In the genomic region with DNA sequence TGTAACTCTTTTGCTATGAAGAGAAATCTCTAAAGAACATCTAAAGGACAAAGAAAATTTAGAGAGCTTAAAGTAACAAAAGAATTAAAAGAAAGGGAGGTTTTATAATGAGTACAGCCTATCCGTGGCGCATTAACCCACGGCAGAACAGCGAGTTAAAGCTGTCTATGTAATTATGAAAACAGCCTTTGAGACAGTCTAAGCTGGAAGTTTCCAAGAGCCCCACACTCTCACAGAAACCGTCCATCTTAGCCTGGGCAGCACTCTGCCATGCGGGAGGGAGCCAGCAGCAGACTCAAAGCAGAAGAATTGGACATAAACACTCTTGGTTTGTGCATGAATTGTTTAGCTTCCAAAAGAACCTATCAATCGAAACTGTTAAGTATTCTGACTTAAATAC, we compare ENCODE assay signal across 11 mouse cellular contexts.
DNase-seq lines count a peak whose midpoint lies in the region; ATAC-seq and TF ChIP-seq lines count a peak whose summit lies in the region.
"Had no signal": no experiment of that assay in that cellular context is flagged by ENCODE, and none has a peak within 500 bp of the region (broad histone marks: within the 10 kb centered on the region; RNA-seq: fewer than 3 reads in every experiment).

No protein-coding gene starts in this region.

- H3K9me3 ChIP-seq in heart, embryonic 12.5 days (replicated peaks), result no peaks in the 10 kb centered on the region
- no peaks in the 10 kb centered on the region for H3K9me3 ChIP-seq in kidney, postnatal 0 days (replicated peaks; ENCODE audit: low read length)
- no peaks in the 10 kb centered on the region for H3K9me3 ChIP-seq in intestine, embryonic 15.5 days
- H3K9me3 ChIP-seq: hindbrain, embryonic 13.5 days had no signal

- H3K27ac ChIP-seq in heart, embryonic 12.5 days (ENCODE audit: poor library complexity, severe bottlenecking), result peak overlapping the region; percentile 29; the same call in 1 of the 2 replicates
- H3K27ac ChIP-seq in kidney, postnatal 0 days, result peak overlapping the region; percentile 50; the same call in 1 of the 2 replicates
- H3K27ac ChIP-seq in intestine, embryonic 15.5 days, result 0 out of 2 replicates have a peak overlapping the region, but pooled peaks have one; percentile 57
- H3K27ac ChIP-seq: hindbrain, embryonic 13.5 days had no signal

- H3K27me3 ChIP-seq in heart, embryonic 12.5 days (replicated peaks), result no peaks in the 10 kb centered on the region
- no peaks in the 10 kb centered on the region for H3K27me3 ChIP-seq in kidney, postnatal 0 days (ENCODE audit: insufficient read depth, low read length)
- H3K27me3 ChIP-seq in intestine, embryonic 15.5 days (replicated peaks), result no peaks in the 10 kb centered on the region
- H3K27me3 ChIP-seq: hindbrain, embryonic 13.5 days had no signal

- TF ChIP-seq POLR2A in brain, embryonic 14.5 days (IDR thresholded peaks at IDR 0.05; ENCODE audit: borderline replicate concordance, extremely low read depth, insufficient read depth, insufficient read length, poor library complexity, severe bottlenecking), result no peak

- WGBS in heart, embryonic 12.5 days, result 78% methylated on average over 7 of the region's 7 CpGs
- 56% methylated on average over 7 of the region's 7 CpGs for WGBS in kidney, postnatal 0 days
- WGBS in intestine, embryonic 15.5 days, result 52% methylated on average over 7 of the region's 7 CpGs

- H3K36me3 ChIP-seq in heart, embryonic 12.5 days, result no peaks in the 10 kb centered on the region
- no peaks in the 10 kb centered on the region for H3K36me3 ChIP-seq in kidney, postnatal 0 days (ENCODE audit: insufficient read depth, low read length)
- no peaks in the 10 kb centered on the region for H3K36me3 ChIP-seq in intestine, embryonic 15.5 days
- H3K36me3 ChIP-seq: hindbrain, embryonic 13.5 days had no signal

- no peak for ATAC-seq in heart, embryonic 12.5 days (ENCODE audit: insufficient number of reproducible peaks, low FRiP score)
- ATAC-seq in kidney, postnatal 0 days (replicated peaks; ENCODE audit: low FRiP score, low read depth), result no peak
- no peak for ATAC-seq in intestine, embryonic 15.5 days
- ATAC-seq: liver, postnatal 0 days had no signal

- H3K9ac ChIP-seq in heart, embryonic 12.5 days, result no peak overlapping the region
- H3K9ac ChIP-seq in kidney, postnatal 0 days (ENCODE audit: low read depth, low read length), result no peak overlapping the region
- no peak overlapping the region for H3K9ac ChIP-seq in intestine, embryonic 15.5 days
- H3K9ac ChIP-seq: hindbrain, embryonic 13.5 days; liver, postnatal 0 days had no signal

- H3K4me1 ChIP-seq in heart, embryonic 12.5 days (replicated peaks), result peaks cover 31% of the 10 kb centered on the region
- H3K4me1 ChIP-seq in kidney, postnatal 0 days (replicated peaks; ENCODE audit: insufficient read depth, low read length), result peaks cover 12% of the 10 kb centered on the region; the same call in 1 of the 2 replicates
- peaks cover 19% of the 10 kb centered on the region; the same call in 1 of the 2 replicates for H3K4me1 ChIP-seq in intestine, embryonic 15.5 days (replicated peaks)

- H3K4me2 ChIP-seq in heart, embryonic 12.5 days, result no peak overlapping the region
- no peak overlapping the region for H3K4me2 ChIP-seq in kidney, postnatal 0 days (ENCODE audit: low read length)
- no peak overlapping the region for H3K4me2 ChIP-seq in intestine, embryonic 15.5 days (replicated peaks)
- H3K4me2 ChIP-seq: hindbrain, embryonic 13.5 days had no signal

- DNase-seq in heart, postnatal 4 days, result no peak
- no peak for DNase-seq in kidney, postnatal 0 days (ENCODE audit: low spot score)
- no peak for DNase-seq in kidney, adult 11 months
- peak; percentile 63 for DNase-seq in brain, embryonic 14.5 days (ENCODE audit: low read depth)
- no peak for DNase-seq in embryo, embryonic 9.5 days (ENCODE audit: extremely low spot score)
- DNase-seq in frontal cortex, postnatal 25 days (ENCODE audit: low spot score in 2 of 2), result no peak
- DNase-seq: gastrocnemius, postnatal 10 days; liver, postnatal 0 days had no signal

- no peak overlapping the region for H3K4me3 ChIP-seq in heart, embryonic 12.5 days
- no peak overlapping the region for H3K4me3 ChIP-seq in kidney, postnatal 0 days (replicated peaks; ENCODE audit: low read depth, low read length)
- H3K4me3 ChIP-seq in intestine, embryonic 15.5 days (replicated peaks), result no peak overlapping the region
- H3K4me3 ChIP-seq: hindbrain, embryonic 13.5 days had no signal

- TF ChIP-seq CTCF in kidney, postnatal 0 days (IDR thresholded peaks at IDR 0.05; ENCODE audit: low read depth), result no peak
- TF ChIP-seq CTCF in brain, embryonic 14.5 days (IDR thresholded peaks at IDR 0.05; ENCODE audit: borderline replicate concordance, extremely low read depth, insufficient read depth, insufficient read length), result no peak
